15 mouse cellular contexts compared by ENCODE assay signal in the genomic region with DNA sequence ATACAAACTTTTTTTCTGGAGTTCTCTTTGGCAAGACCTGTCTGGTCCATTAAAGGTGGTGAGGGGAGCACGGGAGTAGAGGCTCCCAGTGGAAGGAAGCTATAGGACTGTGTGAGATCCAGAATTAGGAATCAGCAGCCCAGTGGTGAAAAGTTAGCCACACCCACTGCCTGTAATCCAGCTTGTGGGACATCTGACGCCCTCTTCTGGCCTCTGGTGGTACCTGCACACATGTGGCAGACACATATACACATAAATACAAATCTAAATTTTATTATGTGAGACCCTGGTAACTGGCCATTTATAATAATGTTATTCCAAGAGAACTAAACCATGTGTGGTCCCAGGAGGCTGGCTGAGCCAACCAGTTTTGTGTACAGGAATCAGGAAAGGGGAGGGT.
DNase-seq lines count a peak whose midpoint lies in the region; ATAC-seq and TF ChIP-seq lines count a peak whose summit lies in the region.
"Had no signal": no experiment of that assay in that cellular context is flagged by ENCODE, and none has a peak within 500 bp of the region (broad histone marks: within the 10 kb centered on the region; RNA-seq: fewer than 3 reads in every experiment).

No protein-coding gene starts in this region.

- ATAC-seq in liver, embryonic 14.5 days (ENCODE audit: insufficient read depth), result no peak
- ATAC-seq in liver, embryonic 12.5 days, result no peak
- ATAC-seq in hindbrain, embryonic 11.5 days (ENCODE audit: low FRiP score), result no peak
- ATAC-seq: hindbrain, embryonic 16.5 days; midbrain, embryonic 13.5 days had no signal

- DNase-seq in heart, adult 2 months, result no peak
- no peak for DNase-seq in heart, adult 8-10 months (ENCODE audit: low spot score)
- no peak for DNase-seq in liver, embryonic 14.5 days (ENCODE audit: low read depth in 3 of 3, low spot score in 3 of 3)
- DNase-seq in CD4-positive helper T cell, adult 2 months (ENCODE audit: low read depth, low spot score), result peak; percentile 49
- DNase-seq in R1 (ENCODE audit: low read depth, low spot score), result peak; percentile 80
- DNase-seq in gastrocnemius, adult 18-20 months (ENCODE audit: low spot score), result no peak
- DNase-seq in hindbrain, embryonic 11.5 days (ENCODE audit: low spot score), result no peak
- DNase-seq: cerebellum, postnatal 25 days; heart, adult 11 months; liver, embryonic 13.5 days; right cerebral cortex, postnatal 14 days had no signal

- TF ChIP-seq EP300 in heart, adult 2 months (IDR thresholded peaks at IDR 0.05; ENCODE audit: insufficient read depth, low read depth, low read length), result no peak
- no peak for TF ChIP-seq EP300 in liver, embryonic 14.5 days (IDR thresholded peaks at IDR 0.05; ENCODE audit: low read depth)

- no peaks in the 10 kb centered on the region for H3K9me3 ChIP-seq in liver, embryonic 14.5 days (ENCODE audit: control insufficient read depth, low read length)
- no peaks in the 10 kb centered on the region for H3K9me3 ChIP-seq in liver, embryonic 12.5 days (replicated peaks)
- H3K9me3 ChIP-seq in hindbrain, embryonic 11.5 days (ENCODE audit: control insufficient read depth, low read length), result no peaks in the 10 kb centered on the region
- H3K9me3 ChIP-seq: embryonic facial prominence, embryonic 12.5 days; liver, embryonic 13.5 days; midbrain, embryonic 13.5 days had no signal

- no peaks in the 10 kb centered on the region for H3K36me3 ChIP-seq in heart, adult 2 months (ENCODE audit: control insufficient read depth, insufficient read depth, low read length)
- no peaks in the 10 kb centered on the region; the same call in 1 of the 2 replicates for H3K36me3 ChIP-seq in liver, embryonic 14.5 days (replicated peaks; ENCODE audit: control insufficient read depth, insufficient read depth, low read depth)
- H3K36me3 ChIP-seq in liver, embryonic 12.5 days, result peaks cover 51% of the 10 kb centered on the region
- peaks cover 8% of the 10 kb centered on the region for H3K36me3 ChIP-seq in hindbrain, embryonic 11.5 days (ENCODE audit: control insufficient read depth, insufficient read depth, low read length)

- no peak overlapping the region for H3K27ac ChIP-seq in heart, adult 2 months
- no peak overlapping the region for H3K27ac ChIP-seq in liver, embryonic 14.5 days
- no peak overlapping the region for H3K27ac ChIP-seq in liver, embryonic 12.5 days
- no peak overlapping the region for H3K27ac ChIP-seq in hindbrain, embryonic 11.5 days (ENCODE audit: low read depth, low read length)
- H3K27ac ChIP-seq: embryonic facial prominence, embryonic 12.5 days; liver, embryonic 13.5 days; midbrain, embryonic 13.5 days had no signal

- H3K4me3 ChIP-seq in heart, adult 2 months, result no peak overlapping the region
- no peak overlapping the region for H3K4me3 ChIP-seq in liver, embryonic 14.5 days (ENCODE audit: insufficient read depth in 1 of 2, low read depth in 2 of 2, low read length in 2 of 2)
- no peak overlapping the region for H3K4me3 ChIP-seq in liver, embryonic 12.5 days
- H3K4me3 ChIP-seq in hindbrain, embryonic 11.5 days (ENCODE audit: low read depth, low read length), result no peak overlapping the region
- H3K4me3 ChIP-seq: embryonic facial prominence, embryonic 12.5 days; liver, embryonic 13.5 days; midbrain, embryonic 13.5 days had no signal

- peak; percentile 30; the same call in 1 of the 2 replicates for TF ChIP-seq CTCF in heart, adult 2 months (IDR thresholded peaks at IDR 0.05)
- peak; percentile 25; the same call in 1 of the 2 replicates for TF ChIP-seq CTCF in liver, embryonic 14.5 days (IDR thresholded peaks at IDR 0.05; ENCODE audit: low read depth)

- H3K9ac ChIP-seq in heart, adult 2 months (ENCODE audit: low read depth, low read length), result no peak overlapping the region
- H3K9ac ChIP-seq in liver, embryonic 14.5 days (replicated peaks), result no peak overlapping the region
- H3K9ac ChIP-seq in liver, embryonic 12.5 days, result no peak overlapping the region
- H3K9ac ChIP-seq in hindbrain, embryonic 11.5 days (ENCODE audit: low read depth, low read length), result no peak overlapping the region
- H3K9ac ChIP-seq: embryonic facial prominence, embryonic 12.5 days; liver, embryonic 13.5 days; midbrain, embryonic 13.5 days had no signal

- TF ChIP-seq POLR2A in heart, adult 2 months (IDR thresholded peaks at IDR 0.05; ENCODE audit: insufficient read depth, low read depth, low read length), result no peak

- no peaks in the 10 kb centered on the region for H3K27me3 ChIP-seq in heart, adult 2 months (ENCODE audit: control insufficient read depth, insufficient read depth, low read length)
- H3K27me3 ChIP-seq in liver, embryonic 14.5 days (ENCODE audit: control insufficient read depth, insufficient read depth, low read length), result no peaks in the 10 kb centered on the region
- H3K27me3 ChIP-seq in liver, embryonic 12.5 days (replicated peaks), result no peaks in the 10 kb centered on the region
- no peaks in the 10 kb centered on the region for H3K27me3 ChIP-seq in hindbrain, embryonic 11.5 days (ENCODE audit: control insufficient read depth, insufficient read depth, low read length)
- H3K27me3 ChIP-seq: embryonic facial prominence, embryonic 12.5 days; liver, embryonic 13.5 days; midbrain, embryonic 13.5 days had no signal

- 91% methylated on average over 2 of the region's 2 CpGs for WGBS in heart, adult 2 months
- WGBS in liver, embryonic 14.5 days (ENCODE audit: insufficient replicate concordance), result 67% methylated on average over 2 of the region's 2 CpGs
- 74% methylated on average over 2 of the region's 2 CpGs for WGBS in liver, embryonic 12.5 days (ENCODE audit: insufficient replicate concordance)
- 94% methylated on average over 2 of the region's 2 CpGs for WGBS in hindbrain, embryonic 11.5 days

- H3K4me2 ChIP-seq in liver, embryonic 14.5 days (ENCODE audit: low read depth), result no peak overlapping the region
- H3K4me2 ChIP-seq in liver, embryonic 12.5 days, result no peak overlapping the region
- no peak overlapping the region for H3K4me2 ChIP-seq in hindbrain, embryonic 11.5 days (replicated peaks; ENCODE audit: low read depth, low read length)
- H3K4me2 ChIP-seq: embryonic facial prominence, embryonic 12.5 days; liver, embryonic 13.5 days; midbrain, embryonic 13.5 days had no signal

- no peaks in the 10 kb centered on the region for H3K79me2 ChIP-seq in heart, adult 2 months (replicated peaks; ENCODE audit: control insufficient read depth, insufficient read depth, low read length)

- intact Hi-C loops in heart, adult 2 months (cut with DNase I), result no loop called here

- H3K4me1 ChIP-seq in heart, adult 2 months (ENCODE audit: control insufficient read depth, insufficient read depth, low read length), result no peaks in the 10 kb centered on the region; the same call in 1 of the 2 replicates
- no peaks in the 10 kb centered on the region; a peak in 1 of 4 replicates for H3K4me1 ChIP-seq in liver, embryonic 14.5 days (replicated peaks; ENCODE audit: control insufficient read depth in 2 of 2, insufficient read depth in 2 of 2, low read length in 1 of 2)
- H3K4me1 ChIP-seq in liver, embryonic 12.5 days, result peaks cover 4% of the 10 kb centered on the region
- no peaks in the 10 kb centered on the region for H3K4me1 ChIP-seq in hindbrain, embryonic 11.5 days (replicated peaks; ENCODE audit: control insufficient read depth, insufficient read depth, low read length)
- H3K4me1 ChIP-seq: midbrain, embryonic 13.5 days had no signal

Comparison
In these comparisons a context has a peak if more than half of its experiments do, and no peak if none do; other contexts are left out.
1. DNase-seq: peak in CD4-positive helper T cell, adult 2 months (single experiment) and R1 (single experiment); none in heart, adult 2 months (0 of 2), heart, adult 8-10 months (single experiment), liver, embryonic 14.5 days (0 of 3), gastrocnemius, adult 18-20 months (single experiment) and hindbrain, embryonic 11.5 days (single experiment).